Mouse (Mus musculus): ENCODE data around the gene Gpatch3.

DNA sequence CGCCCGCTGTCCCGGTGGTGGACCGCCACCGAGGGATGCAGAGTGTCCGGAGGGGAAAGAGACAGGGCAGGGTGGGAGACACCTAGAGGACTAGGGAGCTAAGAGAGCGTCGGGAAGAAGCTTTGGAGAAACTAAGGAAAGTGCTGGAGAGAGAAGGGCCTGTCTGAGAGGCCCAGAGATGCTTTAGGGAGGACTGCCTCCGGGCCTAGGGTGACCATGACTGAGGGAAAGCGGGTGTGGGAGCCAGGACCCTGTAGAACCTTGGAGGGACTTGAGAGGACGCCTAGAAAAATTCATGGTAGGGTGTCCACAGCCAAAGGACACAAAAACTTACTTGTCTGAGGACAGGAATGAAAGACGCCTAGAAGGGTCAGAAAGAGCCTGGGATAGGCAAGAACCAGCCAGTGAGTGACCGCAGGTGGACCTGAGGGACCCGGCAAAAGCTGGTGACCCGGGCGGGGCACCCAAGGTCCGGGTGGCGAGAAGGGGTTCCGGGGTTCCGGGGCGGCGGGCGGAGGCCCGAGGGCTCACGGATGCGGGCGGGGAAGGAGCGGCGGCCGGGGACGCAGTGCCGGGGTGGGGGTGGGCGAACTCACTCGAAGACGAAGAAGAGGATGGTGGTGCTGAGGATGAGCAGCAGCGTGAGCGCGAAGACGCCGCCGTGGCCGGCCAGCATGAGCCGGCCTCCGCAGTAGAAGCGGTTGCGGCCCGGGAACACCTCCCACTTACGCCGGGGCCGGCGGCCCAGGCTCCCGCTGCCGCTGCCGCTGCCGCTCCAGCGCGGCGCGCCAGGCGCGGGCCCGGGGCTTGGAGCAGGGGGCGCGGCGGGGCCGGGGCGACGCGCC, 58.2 kb downstream of the Gpatch3 start:
- TF ChIP-seq POLR2A (IDR thresholded peaks at IDR 0.05; ENCODE audit: extremely low read depth, insufficient read depth, low read length): no peak
- no peak for TF ChIP-seq CTCF (IDR thresholded peaks at IDR 0.05; ENCODE audit: extremely low read depth, insufficient read depth, low read length)

All from cortical plate, adult 2 months (tissue).